Mouse (Mus musculus): ENCODE measurements around the gene Lrch3.
A peak's percentile ranks its signal among the peaks of the same experiment; 100 is the strongest.
"Not testable (repeated sequence)": the region's sequence is repeated elsewhere in the genome, so short reads cannot be mapped to it uniquely, and the experiment has no call there.

The Lrch3 gene

DNA sequence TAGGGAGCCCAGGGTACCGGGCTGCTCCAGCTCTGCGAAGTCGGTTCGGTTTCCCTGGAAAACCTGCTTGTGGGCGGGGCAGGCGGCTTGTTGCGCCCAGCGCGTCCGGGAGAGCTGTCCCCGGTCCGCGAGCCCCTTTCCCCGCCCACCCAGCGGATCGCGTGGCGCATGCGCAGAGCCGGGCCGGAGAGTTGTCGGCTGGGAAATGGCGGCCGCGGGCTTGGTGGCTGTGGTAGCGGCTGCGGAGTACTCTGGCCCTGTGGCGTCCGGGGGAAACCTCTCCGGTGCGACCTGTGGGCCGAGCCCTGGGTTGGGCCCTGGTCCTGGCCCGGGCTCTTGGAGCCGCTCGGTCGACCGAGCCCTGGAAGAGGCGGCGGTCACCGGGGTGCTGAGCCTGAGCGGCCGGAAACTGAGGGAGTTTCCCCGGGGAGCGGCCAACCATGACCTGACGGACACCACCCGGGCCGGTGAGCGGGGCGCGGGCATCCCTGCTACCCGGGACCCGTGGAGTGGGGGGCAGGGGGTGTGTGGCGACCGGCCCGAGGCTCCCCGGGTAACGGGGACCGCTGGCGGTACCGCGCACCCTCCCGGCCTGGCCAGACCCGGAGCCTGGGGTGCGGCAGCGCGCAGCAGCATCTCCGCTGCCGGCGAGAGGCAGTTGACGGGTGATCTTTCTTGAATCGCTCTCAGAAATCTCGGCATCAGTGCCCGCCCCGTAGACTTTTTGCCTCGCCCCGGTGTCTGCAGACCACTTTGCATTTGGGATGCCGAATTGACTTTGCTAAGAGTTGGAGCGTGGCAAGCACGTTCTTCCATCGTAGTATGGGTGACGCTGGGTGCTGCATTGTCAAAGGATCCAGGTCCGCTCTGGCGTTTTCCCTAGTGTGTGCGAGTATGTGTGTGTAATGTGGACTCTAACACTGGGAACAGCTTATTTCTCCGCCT is at the start of gene Lrch3:
TSS of gene Lrch3 (plus strand) at position 164 of the 945 bp plus-strand sequence.
- peak; percentile 94 for DNase-seq

DNA sequence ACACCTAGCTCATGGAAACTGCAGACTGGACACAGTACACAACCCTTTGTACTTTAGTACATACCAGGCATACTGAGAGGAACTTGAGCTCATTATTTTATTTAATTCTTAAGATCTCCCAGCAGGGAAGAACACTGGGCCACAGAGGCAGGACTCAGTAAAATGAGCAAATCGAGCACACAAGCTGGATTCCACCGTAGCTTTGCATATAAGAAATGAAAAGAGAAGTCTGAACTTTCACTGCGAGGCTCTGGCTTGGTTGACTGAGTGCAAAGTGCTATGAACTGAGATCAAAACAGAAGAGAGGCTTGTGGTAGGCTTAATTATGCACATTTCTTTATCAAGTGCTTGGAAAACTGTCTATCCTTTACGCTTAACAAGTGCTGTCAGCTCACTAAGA is 48.5 kb upstream of the Lrch3 start:
- no peak for DNase-seq

DNA sequence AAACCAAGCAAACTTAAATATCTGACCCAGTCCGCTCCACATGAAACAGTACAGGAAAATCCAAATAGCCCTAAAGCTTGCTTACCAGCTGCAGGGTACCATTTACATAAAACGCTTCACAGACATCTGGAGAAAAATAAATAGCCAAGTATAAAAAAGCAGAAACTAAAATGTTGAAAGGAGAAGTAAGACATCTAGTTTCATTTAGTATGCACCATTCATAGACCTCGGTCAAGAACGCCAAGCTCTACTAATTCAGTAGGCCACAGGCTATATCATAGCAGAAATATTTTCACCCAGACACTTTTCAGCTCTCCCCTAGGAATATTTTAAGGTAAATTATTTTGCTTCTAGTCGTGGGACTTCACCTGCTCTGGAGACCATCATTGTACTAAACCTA is 47.2 kb upstream of the Lrch3 start:
- no peak for DNase-seq

DNA sequence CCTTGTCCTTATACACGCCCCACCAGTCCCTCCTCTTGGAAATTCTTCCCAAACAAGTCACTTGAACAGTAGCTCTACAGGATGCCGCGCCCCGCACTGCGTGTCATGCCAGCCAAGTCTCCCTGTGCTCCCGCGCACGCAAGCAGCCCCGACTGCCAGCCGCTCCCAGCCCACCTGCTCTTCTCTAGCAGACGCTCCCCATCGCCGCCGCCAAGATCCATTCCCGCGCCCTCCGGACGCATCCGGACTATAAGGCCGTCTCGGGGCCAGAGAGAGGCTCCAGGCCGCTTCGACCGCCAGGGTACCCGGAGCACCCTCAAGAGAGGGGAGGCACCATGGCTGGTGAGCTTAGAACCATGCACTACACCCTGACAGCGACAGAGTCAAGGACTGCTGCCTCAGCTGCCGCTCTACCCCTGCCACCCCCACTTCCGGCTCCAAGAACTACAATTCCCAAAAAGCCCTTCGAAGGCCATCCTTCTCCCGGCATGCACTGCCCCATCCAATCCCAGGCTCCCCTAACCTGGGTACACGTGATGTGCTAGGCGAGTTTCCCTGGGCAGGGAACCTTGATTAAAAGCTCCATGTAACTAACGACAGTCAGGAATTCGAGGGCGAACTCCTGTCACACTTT is 45.9 kb upstream of the Lrch3 start:
- peak; percentile 92 for DNase-seq

DNA sequence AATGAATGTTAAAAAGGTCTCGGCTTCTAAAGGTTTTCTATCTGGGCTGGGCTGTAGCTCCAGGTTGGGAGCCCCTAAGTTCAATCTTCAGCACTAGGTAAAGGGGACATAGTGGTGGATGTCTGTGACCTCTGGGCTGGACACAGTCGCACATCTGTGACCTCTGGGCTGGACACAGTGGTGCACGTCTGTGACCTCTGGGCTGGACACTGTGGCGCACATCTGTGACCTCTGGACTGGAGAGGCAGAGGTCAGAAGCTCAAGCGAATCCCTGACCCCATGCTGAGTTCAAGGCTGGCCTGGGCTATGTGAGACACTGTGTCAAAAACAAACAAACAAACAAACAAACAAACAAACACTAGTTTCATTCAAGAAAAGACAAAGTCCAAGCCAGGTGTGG is 43.7 kb upstream of the Lrch3 start:
- no peak for DNase-seq

DNA sequence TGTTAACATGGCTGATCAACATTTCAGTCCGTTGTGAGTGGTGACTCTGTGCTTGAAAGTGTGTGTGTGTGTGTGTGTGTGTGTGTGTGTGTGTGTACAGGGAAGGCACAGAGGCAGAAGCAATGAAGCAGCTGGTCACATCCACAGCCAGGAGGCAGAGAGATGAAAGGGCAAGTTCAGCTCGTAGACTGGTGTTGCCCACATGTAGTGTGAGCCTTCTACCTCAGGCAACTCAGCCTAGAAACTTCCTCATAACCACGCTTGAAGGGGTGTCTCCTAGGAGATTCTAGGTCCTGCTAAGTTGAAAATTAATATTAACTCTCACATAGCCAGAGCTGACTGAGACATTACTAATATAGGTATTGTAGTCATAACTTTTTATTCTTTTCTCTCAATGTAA is 40.5 kb upstream of the Lrch3 start:
- no peak for DNase-seq

DNA sequence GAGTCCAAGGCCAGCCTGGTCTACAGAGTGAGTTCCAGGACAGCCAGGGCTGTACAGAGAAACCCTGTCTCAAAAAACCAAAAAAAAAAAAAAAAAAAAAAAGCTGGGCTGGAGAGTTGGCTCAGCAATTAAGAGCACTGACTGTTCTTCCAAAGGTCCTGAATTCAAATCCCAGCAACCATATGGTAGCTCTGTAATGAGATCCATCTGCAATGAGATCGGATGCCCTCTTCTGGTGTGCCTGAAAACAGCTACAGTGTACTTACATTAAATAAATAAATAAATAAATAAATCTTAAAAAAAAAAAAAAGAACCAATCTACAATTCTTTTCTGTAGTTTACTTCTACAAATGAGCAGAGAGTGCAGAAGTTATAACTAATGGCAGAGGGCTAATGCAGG is 38.6 kb upstream of the Lrch3 start:
- DNase-seq, result not testable (repeated sequence)

DNA sequence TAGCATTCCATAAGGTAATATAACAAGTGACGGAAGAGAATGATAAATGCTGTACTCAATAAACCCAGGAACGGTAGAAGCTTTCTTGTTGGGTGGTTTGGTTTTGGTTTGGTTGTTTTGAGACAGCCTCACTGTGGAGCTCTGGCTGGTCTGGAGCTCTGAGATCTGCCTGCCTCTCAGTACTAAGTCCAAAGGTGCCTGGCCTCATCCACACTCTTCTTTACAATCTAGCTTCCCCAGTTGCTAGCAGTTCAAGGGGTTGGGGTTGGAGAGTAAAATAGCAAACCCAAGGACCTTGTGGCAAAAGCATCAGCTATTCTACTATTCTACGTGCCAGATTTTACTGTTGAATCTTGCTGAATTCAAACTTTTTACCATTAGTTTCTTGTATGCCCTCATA is 38.1 kb upstream of the Lrch3 start:
- no peak for DNase-seq

DNA sequence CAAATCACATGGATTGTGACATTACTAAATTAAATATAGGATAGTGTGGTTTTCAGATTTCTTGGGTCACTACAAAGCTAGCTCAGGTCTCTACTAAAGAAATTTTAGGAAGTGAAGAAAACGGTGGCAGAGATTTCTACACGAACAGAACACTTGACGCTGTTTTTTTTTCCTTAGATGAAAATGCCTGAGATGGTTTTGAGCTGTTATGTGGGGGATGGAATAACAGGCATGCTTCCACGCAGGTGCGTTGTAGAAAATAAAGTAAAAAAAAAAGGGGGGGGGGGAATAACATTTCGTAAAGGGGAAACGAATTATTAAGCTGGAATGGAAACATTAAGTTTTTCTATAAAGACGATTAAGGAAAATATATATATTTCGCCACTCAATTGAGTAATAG is 37.1 kb upstream of the Lrch3 start:
- DNase-seq, result no peak

DNA sequence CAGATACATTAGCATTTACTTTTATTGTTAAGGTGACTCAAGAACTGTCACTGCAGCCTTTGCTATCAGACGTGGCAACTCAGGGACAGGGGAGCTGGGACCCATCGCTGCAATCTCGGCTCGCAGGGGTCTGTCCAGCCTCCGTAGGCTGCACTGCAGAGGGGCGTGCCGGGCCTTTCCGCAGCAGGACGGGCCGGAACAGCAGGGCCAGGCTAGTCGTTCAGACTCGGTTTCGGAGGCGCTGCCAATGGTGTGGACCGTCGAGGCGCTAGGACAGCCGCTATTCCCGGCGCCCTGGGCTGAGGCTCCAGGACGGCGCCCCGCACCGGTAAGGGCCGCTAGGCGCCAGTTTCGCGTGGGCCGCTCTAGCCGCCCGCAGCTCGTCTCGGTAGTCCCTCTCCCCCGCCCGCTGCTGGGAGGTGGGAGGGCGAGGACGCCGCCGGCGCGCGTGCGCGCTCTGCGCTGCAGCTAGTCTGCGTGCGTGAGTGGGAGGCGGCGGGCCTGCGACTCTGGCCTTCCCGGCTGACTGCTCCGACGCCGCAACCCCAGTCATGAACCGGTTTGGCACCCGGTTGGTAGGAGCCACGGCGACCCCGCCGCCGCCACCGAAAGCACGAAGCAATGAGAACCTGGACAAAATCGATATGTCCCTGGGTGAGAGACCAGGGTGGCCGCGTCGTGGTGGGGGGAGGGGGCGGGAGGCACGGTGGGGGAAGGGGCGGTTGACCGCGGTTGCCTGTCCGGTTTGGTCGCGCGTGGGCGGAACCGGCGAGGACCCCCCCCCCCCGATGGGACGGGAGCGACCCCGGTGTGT is 36.4 kb upstream of the Lrch3 start, which contains the start of the genes Fyttd1 and Rubcn:
TSS of gene Fyttd1 (plus strand) at position 158 of the 814 bp plus-strand sequence.
TSS of gene Rubcn (minus strand) at position 424 of the 814 bp plus-strand sequence.
- DNase-seq, result peak; percentile 97

DNA sequence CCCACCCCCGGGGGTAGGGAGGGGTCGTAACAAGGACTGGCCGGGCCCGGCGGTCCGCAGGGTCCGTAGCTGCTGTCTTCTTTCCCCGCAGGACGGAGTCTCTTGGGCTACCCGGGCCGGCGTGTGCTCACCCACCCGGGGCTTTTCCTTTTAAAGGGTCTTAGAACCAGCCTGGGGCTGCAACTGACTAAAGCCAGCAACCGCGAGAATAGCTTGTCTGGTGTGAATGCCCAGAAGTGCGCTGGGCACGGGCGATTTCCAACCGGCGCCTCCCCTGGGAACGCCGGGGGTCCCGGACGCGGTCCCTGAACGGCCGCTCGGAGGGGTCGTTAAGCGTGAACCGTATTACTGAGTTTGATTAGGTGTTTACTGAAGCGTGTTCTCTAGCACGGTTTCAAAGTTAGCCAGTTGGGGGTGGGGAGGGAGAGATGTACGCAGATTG is 35.7 kb upstream of the Lrch3 start:
- DNase-seq, result no peak

DNA sequence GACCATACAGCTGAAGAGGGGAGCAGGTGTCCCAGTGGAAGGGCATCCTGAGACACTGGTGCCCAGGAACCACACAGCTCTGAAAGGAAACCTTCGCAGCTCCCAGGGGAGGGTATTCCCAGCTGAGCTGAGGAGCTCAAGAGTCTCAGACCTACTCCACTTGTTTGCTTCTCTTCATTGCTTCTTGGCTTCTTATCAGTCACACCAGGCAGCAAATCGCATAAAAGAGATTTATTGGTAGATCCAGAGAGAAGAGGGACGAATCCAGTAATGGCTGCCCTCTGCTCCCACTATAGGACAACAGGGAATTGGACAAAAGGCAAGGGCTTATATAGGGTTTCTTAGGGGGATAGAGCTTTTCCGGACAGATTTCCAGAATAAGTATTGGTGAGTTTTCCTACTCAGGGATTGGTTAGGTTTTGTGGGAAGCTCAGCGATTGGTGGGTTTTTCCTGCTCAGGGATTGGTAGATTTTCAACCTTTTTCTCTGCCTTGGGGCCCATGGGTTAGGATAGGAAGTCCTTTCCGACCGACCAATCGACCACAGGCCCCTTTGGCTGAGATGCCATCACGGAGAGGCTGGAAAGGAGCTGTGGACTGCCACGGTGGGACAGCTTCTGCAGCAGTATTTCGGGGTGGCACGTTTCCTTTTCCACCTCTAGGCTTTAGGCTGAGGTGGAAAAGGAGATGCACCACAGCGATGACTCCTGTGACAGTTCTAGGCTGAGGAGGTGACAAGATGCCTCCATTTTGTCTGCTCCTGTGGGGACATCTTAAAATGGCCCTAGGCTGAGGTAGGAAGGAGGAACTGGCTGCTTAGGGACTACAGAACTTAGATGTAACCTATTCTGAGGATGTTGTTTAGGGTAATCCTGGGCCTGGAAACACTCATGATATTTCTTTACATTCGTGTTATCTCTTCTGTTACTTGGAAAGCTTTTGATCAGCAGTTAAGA is 34.7 kb upstream of the Lrch3 start:
- no peak for DNase-seq

DNA sequence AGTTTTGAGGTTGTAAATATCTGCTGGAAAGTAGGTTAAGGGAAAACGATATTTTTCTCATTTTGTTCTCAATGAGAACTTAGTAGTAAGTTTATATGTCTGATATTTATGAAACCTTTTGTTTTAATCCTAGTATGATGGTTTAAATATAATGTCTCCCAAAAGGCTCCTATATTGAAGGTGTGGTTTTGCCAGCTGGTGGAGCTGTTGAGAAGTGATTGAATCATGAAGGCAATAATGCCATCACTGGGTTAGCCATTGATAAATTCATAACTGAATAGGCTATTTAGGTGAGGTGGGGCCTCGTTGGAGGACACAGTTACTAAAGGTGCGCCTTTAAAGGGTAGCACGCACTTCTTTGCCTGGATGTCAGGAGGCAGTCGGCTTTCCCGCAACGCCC is 32.4 kb upstream of the Lrch3 start:
- no peak for DNase-seq

DNA sequence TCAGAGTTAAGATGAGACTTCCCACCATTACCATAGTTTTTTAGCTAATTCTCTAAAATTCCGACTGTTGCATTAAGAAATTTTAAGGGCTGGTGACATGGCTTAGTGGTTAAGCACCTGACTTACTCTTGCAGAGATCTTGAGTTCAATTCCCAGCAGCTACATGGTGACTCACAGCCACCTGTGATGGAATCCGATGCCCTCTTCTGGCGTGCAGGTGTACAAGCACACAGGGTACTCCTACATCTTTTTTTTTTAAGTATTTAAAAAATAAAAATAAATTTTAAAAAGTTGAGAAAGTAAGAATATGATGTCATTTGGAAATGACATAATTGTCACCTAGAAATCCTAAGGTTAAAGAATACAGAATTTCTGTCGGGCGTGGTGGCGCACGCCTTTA is 25.9 kb upstream of the Lrch3 start:
- DNase-seq, result no peak

DNA sequence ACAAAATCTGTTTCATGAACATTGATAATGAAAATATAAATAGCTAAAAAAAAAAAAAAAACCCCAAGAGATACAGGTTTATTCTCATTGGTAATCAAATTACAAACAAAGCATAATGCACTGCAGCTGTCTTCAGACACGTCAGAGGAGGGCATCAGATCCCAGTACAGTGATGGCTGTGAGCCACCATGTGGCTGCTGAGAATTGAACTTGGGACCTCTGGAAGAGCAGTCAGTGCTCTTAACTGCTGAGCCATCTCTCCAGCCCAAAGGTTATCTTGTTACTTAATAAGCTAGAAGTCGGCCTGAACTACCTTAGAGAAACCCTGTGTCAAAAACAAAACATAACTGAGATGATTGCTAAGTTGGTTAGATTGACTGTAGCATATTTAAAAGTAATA is 24.0 kb upstream of the Lrch3 start:
- no peak for DNase-seq

DNA sequence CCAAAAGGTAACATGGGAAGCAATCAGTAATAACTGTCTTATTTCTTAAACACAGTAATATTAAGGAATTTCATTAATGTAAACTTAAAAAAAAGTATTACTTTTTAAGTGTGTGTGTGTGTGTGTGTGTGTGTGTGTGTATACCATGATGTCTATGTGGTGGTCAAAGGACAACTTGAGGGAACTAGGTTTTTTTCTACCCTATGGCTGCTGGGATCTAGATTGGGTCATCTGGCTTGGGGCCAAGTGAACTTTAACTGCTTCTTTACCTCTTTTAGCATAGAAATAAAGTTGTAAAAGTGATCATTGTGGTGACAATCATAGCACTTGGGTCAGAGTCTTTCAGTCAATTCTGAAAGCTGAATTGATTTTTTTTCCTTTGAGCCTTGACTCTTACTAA is 17.8 kb upstream of the Lrch3 start:
- no peak for DNase-seq

DNA sequence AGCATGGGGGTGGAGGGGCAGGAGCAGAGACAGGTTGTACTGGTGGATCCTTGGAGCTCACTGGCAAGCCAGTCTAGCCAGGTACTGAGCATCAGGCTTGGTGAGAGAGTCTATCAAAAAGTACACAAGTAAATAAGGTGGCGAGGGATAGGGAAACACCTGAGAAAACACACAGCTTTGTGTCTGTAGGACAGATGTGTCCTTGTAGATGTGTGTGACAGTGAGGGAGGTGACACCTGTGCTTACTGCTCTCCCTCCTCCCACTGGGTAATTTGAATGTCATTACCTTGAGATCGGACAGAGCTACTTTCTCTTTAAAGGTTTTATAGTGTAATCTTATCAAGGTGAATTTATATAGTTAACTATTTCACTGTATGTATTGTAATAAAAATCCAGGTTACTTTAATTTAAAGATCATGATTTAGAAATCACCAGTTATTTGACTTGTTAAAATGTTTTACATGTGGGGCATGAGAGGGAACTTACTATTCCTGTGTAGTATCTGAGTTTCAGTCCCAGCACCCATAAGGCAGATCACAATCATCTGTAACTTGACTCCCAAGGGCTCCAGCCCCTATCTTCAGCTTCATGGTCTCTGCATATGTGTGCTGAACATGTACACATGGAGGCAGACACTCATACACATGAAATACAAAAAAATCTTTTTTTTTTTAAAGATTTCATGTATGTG is 12.4 kb upstream of the Lrch3 start:
- DNase-seq, result no peak

DNA sequence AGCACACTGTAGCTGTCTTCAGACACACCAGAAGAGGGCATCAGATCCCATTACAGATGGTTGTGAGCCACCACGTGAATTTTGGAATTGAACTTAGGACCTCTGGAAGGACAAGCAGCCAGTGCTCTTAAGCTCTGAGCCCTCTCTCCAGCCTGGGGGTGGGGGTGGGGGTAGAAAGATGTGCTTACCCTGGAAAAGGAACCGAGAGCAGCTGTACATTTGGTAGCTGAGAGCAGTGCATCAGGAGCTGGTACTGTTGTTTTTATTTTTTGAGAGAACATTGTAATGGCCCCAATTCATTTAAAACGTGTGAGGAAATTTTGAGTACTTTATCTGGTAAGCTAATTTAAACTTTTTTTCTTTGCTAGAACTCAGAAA is 11.9 kb upstream of the Lrch3 start:
- DNase-seq, result no peak

DNA sequence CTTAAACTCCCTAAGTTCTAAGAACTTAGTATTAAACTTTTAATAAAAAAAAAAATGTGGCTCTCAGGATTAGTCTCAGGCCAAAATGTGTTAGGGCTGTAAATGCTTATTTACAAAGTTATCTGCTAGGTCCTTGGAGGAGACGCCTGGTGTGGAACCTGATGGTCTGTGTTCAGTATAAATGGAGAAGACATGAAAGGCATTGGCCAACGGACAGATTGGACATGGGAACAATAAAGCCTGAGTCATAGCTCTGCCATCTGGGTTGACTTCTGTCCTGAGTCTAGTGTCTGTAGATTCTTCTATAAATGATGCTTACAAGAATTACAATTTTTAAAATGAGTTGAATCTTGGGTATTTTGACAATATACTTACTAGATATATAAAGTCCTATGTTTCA is 7.7 kb upstream of the Lrch3 start:
- DNase-seq, result no peak

DNA sequence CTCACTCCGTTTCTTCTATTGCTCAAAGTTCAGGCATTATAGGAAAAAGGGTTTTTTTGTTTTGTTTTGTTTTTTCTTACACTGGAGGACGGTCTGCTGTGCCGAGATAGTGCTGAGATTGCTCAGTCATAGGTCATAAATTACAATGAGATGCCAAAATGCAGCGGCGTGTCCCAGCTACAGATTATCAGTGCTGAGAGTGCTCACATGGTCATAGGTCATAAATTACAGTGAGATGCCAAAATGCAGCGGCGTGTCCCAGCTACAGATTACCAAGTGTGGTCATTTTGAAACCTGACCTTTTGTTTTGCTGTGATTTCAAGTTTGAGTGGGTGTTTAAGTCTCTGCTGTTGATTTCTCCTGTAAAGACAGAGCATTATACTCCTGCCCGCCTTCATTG is 7.2 kb upstream of the Lrch3 start:
- no peak for DNase-seq

DNA sequence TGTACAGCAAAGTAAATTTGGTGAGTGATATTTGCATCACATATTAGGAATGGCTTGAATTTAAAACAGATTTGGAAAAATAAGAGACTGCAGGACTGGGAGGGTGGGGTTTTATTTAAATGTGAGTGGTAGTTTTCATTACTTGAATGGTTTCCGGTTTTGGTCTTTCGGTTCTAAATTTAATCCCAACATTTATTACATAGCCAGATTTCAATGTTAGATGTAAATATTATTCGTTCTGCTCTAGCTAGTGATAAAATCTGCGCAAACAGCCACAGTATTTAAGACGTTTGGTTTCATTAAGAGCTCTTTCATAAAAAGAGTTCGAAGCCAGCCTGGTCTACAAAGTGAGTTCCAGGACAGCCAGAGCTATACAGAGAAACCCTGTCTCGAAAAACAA is 688 bp upstream of the Lrch3 start:
- DNase-seq, result no peak
